Mouse (Mus musculus): ENCODE data around the gene Ubl7.

DNA sequence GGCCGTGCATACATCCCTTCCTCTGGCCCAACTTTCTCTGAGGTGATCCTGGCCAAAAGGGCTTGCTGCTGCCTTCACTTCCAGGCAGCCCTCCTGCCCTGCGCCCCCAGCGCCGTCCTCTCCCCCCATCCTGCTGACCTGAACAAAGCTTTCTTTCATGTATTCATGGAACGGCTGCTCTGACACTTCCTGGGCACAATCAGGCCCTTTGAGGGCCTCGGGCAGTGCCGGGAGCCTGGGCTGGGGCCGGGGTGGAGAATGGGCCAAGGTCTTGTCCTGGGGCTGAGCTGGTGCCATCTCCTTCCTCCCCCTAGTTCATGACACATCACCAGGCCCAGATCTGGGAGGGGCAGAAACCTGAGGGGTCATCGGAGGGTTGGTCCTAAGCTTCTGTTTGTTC lies 39.7 kb downstream of the Ubl7 start:
- no peak for TF ChIP-seq CTCF (IDR thresholded peaks at IDR 0.05; ENCODE audit: low read depth, low read length)
- no peak for TF ChIP-seq GATA1 (IDR thresholded peaks at IDR 0.05; ENCODE audit: borderline replicate concordance, low read length)
- no peak for TF ChIP-seq GATA2 (IDR thresholded peaks at IDR 0.05; ENCODE audit: borderline replicate concordance, low read depth, low read length)
- TF ChIP-seq POLR2AphosphoS5 (IDR thresholded peaks at IDR 0.05; ENCODE audit: insufficient replicate concordance, low read depth, low read length): no peak
